Mouse (Mus musculus) G1E (cell line): ENCODE results near the gene Kcnk16. TPM values are rescaled to one million over a fixed set of nuclear protein-coding genes. Genes with fewer than 3 reads are reported as not detected.
A peak's percentile ranks its signal among the peaks of the same experiment; 100 is the strongest.
"Not testable (repeated sequence)": the region's sequence is repeated elsewhere in the genome, so short reads cannot be mapped to it uniquely, and the experiment has no call there.

Source experiments
- ATAC-seq: 2 replicates; pipeline ENCODE4 v1.8.0; 2016; ENCODE audit warnings: mild to moderate bottlenecking; ENCODE audit not compliant: insufficient number of reproducible peaks, poor library complexity, low FRiP score, severe bottlenecking; ENCODE audit errors: extremely low read depth
- DNase-seq: peaks from one replicate; pipeline ENCODE4 v3.0.0; 2012; ENCODE audit warnings: low spot score
- H3K27me3 ChIP-seq: 2 replicates; pipeline ENCODE4 v1.6.1; 2012; ENCODE audit warnings: mild to moderate bottlenecking, low read length, inconsistent platforms; ENCODE audit not compliant: insufficient read depth
- H3K36me3 ChIP-seq: replicated peaks from 2 replicates; pipeline ENCODE3; 2012; ENCODE audit warnings: mild to moderate bottlenecking, inconsistent platforms
- H3K4me1 ChIP-seq: 2 replicates; pipeline ENCODE4 v1.6.1; 2012; ENCODE audit warnings: low read depth, low read length, inconsistent platforms, mixed read lengths; ENCODE audit not compliant: insufficient read depth
- H3K4me3 ChIP-seq: 2 replicates; pipeline ENCODE4 v1.5.1; 2012; ENCODE audit warnings: low read depth, mild to moderate bottlenecking, inconsistent platforms, low read length, moderate library complexity, mixed read lengths
- H3K9me3 ChIP-seq: replicated peaks from 2 replicates; pipeline ENCODE4 v1.6.1; 2012; ENCODE audit warnings: inconsistent platforms
- CTCF ChIP-seq: IDR thresholded peaks from 2 replicates; pipeline ENCODE4 v1.5.1; 2012; ENCODE audit warnings: low read depth, low read length, inconsistent platforms, mixed read lengths
- GATA1 ChIP-seq: IDR thresholded peaks from 2 replicates; pipeline ENCODE4 v1.6.1; 2012; ENCODE audit warnings: borderline replicate concordance, low read length, inconsistent platforms, mixed read lengths
- GATA2 ChIP-seq: IDR thresholded peaks from 2 replicates; pipeline ENCODE4 v1.6.1; 2012; ENCODE audit warnings: low read depth, low read length, inconsistent platforms, borderline replicate concordance
- POLR2AphosphoS5 ChIP-seq: IDR thresholded peaks from 2 replicates; pipeline ENCODE4 v1.6.1; 2012; ENCODE audit warnings: low read depth, low read length, inconsistent platforms; ENCODE audit not compliant: insufficient replicate concordance
- TAL1 ChIP-seq: conservative IDR thresholded peaks from 2 replicates; pipeline ENCODE4 v1.6.1; 2012; ENCODE audit warnings: low read depth, low read length, inconsistent platforms, mixed read lengths
- polyA plus RNA-seq: library from polyadenylated mRNA; stranded (reverse); fragments of >175 nt; gene quantifications from 2 replicates; pipeline ENCODE4 v1.2.3, GENCODE M21; 2012
- total RNA-seq, 2 experiments: library from RNA; stranded (forward) in 1 of 2; stranded (reverse) in 1 of 2; fragments of 200-1000 nt in 1 of 2; fragments of >200 nt in 1 of 2; fragmentation: Nextera tagmentation in 1 of 2; gene quantifications; 2 replicates each; pipeline ENCODE4 v1.2.3; 2014 to 2017

Kcnk16 gene
- total RNA-seq (2014; fragmentation: Nextera tagmentation) (not detected in 2 replicates), total RNA-seq (2017) (0.12 and 0.16 TPM in 2 replicates), polyA plus RNA-seq (not detected in 2 replicates)

DNA sequence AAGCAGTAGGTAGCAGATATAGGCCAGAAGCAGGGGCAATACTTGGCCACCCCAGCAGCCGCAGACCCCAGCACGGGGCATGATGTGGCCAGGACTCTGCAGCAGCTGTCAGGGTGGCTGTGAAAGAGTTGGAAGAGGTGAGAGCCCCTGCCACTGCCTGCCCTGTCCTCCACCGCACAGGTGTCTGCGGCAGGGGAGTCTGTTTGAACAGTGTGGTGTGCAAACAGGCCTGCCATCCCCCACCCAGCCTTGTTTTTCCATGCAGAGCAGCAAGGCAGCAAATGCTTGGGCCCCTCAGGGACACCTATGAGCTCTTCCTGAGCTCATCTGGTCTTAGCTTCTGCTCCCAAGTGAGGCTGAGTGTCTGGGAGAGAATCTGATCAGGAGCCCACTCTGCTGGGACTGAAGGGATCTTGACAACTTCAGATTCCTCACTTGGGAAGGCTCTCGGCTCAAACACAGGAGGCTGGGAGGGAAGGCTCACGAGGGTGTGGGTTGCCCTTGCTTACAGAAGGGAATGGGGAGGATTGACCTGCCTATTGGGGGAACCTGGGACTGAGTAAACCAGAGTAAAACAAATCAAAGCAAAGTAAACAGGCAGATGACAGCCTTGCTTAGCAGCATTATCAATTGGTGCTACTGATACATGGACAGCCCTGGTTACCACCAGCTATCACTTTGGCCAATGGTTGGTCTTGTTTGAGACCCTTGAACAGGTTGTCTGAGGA, at the start of gene Kcnk16:
Gene Kcnk16 (minus strand): TSS at position 118 of the 728 bp plus-strand sequence.
- TF ChIP-seq GATA1 (no peak), POLR2AphosphoS5 (no peak), TAL1 (no peak), GATA2 (no peak), CTCF (no peak)
- ATAC-seq: no peak
- H3K4me1 ChIP-seq: no peaks in the 10 kb centered on the region
- H3K4me3 ChIP-seq: no peak within 1 kb of the TSS
- no peaks in the 10 kb centered on the region for H3K36me3 ChIP-seq
- H3K27me3 ChIP-seq: peaks cover 29% of the 10 kb centered on the region
- H3K9me3 ChIP-seq: no peaks in the 10 kb centered on the region
- DNase-seq: no peak

GRCm38 (mm10) chr14:20315137-20315536, 46.1 kb upstream of the Kcnk16 start:
- DNase-seq: no peak
- H3K36me3 ChIP-seq: peaks cover 70% of the 10 kb centered on the region
- H3K4me3 ChIP-seq: no peak overlapping the region
- no peak for TF ChIP-seq POLR2AphosphoS5
- TF ChIP-seq GATA2: no peak
- no peak for TF ChIP-seq TAL1
- TF ChIP-seq GATA1: no peak
- TF ChIP-seq CTCF: no peak
- no peak for ATAC-seq
- no peaks in the 10 kb centered on the region for H3K27me3 ChIP-seq
- no peaks in the 10 kb centered on the region for H3K9me3 ChIP-seq
- no peaks in the 10 kb centered on the region; the same call in 1 of the 2 replicates for H3K4me1 ChIP-seq

DNA sequence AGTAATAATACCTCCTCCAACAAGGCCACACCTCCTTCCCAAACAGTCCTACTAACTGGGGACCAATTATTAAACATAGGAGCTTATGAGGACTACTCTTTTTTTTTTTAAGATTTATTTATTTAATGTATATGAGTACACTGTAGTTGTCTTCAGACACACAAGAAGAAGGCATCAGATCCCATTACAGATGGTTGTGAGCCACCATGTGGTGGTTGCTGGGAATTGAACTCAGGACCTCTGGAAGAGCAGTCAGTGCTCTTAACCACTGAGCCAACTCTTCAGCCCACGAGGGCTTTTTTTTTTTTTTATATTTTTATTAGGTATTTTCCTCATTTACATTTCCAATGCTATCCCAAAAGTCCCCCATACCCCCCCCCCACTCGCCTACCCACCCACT, 36.1 kb upstream of the Kcnk16 start:
- peaks cover 51% of the 10 kb centered on the region for H3K36me3 ChIP-seq
- not testable (repeated sequence) for DNase-seq, H3K4me1 ChIP-seq, H3K4me3 ChIP-seq, H3K9me3 ChIP-seq, ATAC-seq, H3K27me3 ChIP-seq

DNA sequence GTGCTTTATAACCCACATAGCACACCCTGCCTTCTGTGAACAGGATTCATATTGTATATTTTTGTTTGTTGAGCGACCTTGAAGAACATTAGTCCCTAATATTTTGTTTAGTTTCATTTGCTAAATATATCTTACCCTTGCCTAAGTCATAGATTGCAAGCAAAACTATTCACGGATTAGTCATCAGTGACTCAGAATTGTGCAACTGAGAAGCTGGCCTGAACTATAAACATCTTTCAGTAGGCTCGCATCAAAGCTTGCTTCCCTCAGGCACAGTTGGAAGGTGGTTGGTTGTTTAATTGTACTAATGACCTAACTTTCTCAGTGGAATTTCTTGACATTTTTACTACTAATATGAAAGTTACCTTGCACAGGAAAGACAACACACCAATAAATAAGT, 29.1 kb upstream of the Kcnk16 start:
- DNase-seq (no peak), ATAC-seq (no peak)
- H3K36me3 ChIP-seq: peaks cover 13% of the 10 kb centered on the region
- H3K9me3 ChIP-seq: no peaks in the 10 kb centered on the region
- no peaks in the 10 kb centered on the region for H3K27me3 ChIP-seq
- H3K4me1 ChIP-seq: peaks cover 14% of the 10 kb centered on the region
- no peak overlapping the region for H3K4me3 ChIP-seq
- TF ChIP-seq POLR2AphosphoS5 (no peak), GATA2 (no peak), CTCF (no peak), GATA1 (no peak), TAL1 (no peak)

DNA sequence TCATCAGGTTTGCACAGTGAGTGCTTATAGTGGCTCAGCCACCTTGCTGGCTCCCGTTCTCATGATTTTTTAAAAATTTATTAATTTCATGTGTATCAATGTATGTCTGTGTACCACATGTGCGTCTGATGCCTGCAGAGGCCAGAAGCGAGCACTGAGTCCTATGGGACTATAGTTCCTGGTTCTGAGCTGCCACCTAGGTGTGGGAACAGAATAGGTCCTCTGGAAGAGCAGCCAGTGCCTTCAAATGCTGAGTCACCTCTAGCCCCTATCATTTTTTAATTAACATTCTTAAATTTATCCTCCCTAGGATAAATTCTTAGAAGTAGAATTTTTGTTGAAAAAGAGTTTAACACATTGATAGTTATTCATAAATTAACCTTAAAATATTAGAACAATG, 28.6 kb upstream of the Kcnk16 start:
- ATAC-seq (no peak), DNase-seq (no peak)
- Histone ChIP-seq H3K4me1 (peaks cover 14% of the 10 kb centered on the region), H3K36me3 (peaks cover 12% of the 10 kb centered on the region), H3K9me3 (no peaks in the 10 kb centered on the region), H3K27me3 (no peaks in the 10 kb centered on the region), H3K4me3 (no peak overlapping the region)
- TF ChIP-seq POLR2AphosphoS5: no peak
- no peak for TF ChIP-seq CTCF
- no peak for TF ChIP-seq TAL1
- no peak for TF ChIP-seq GATA2
- no peak for TF ChIP-seq GATA1

- peaks cover 8% of the 10 kb centered on the region for H3K27me3 ChIP-seq
- DNase-seq: no peak
- H3K36me3 ChIP-seq: peaks cover 9% of the 10 kb centered on the region
- no peak for ATAC-seq
- H3K4me3 ChIP-seq: peak overlapping the region; percentile 71
- TF ChIP-seq GATA1 (no peak), GATA2 (no peak), CTCF (no peak), POLR2AphosphoS5 (no peak), TAL1 (no peak)
- peaks cover 18% of the 10 kb centered on the region for H3K4me1 ChIP-seq
- no peaks in the 10 kb centered on the region for H3K9me3 ChIP-seq
These were observed 25.9 kb upstream of the Kcnk16 start for GRCm38 (mm10) chr14:20294947-20295346.
